In the genomic region with DNA sequence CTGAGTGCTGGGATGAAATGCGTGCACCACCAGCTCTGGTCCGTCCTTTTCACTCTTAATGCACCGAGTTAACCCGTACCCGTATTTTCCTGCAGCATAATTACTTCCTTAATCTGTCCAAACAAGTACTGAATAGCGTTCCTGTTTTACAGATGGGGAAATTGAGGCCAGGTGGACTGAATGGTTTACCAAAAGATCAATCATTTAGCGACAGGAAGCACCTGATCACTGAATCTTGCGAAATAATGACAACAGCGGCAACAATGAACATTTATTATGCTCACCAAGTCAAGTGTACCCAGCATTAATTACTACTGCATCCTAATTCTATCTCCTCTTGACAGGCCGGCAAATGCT, we compare ENCODE assay signal across 8 mouse cellular contexts. TPM values are rescaled to one million over a fixed set of nuclear protein-coding genes. Genes with fewer than 3 reads are reported as not detected.
DNase-seq lines count a peak whose midpoint lies in the region; ATAC-seq and TF ChIP-seq lines count a peak whose summit lies in the region.

Slc43a1 (plus strand) TSS at position 258 of the 357 bp plus-strand sequence.

- H3K4me3 ChIP-seq in lung, embryonic 15.5 days, result peak within 1 kb of the TSS; percentile 63
- H3K4me3 ChIP-seq in embryonic fibroblast, embryonic 13.5 days (ENCODE audit: insufficient read depth, low read length), result peak within 1 kb of the TSS; percentile 64
- H3K4me3 ChIP-seq in intestine, embryonic 14.5 days (ENCODE audit: low read depth, low read length), result peak within 1 kb of the TSS; percentile 72
- peak within 1 kb of the TSS; percentile 49 for H3K4me3 ChIP-seq in neural tube, embryonic 13.5 days

- DNase-seq in lung, adult 18-20 months, result no peak
- DNase-seq in intestine, embryonic 14.5 days (ENCODE audit: low spot score), result no peak
- DNase-seq in left cerebral cortex, adult 18-20 months (ENCODE audit: low spot score in 2 of 2), result no peak
- no peak for DNase-seq in embryo, embryonic 9.5 days (ENCODE audit: extremely low spot score)

- peak within 1 kb of the TSS; percentile 97 for H3K4me2 ChIP-seq in lung, embryonic 15.5 days
- H3K4me2 ChIP-seq in intestine, embryonic 14.5 days (ENCODE audit: low read length), result peak within 1 kb of the TSS; percentile 95
- peak within 1 kb of the TSS; percentile 94 for H3K4me2 ChIP-seq in neural tube, embryonic 13.5 days

- H3K27me3 ChIP-seq in lung, embryonic 15.5 days, result peaks cover 13% of the 10 kb centered on the region; the same call in 1 of the 2 replicates
- peaks cover 6% of the 10 kb centered on the region; the same call in 1 of the 2 replicates for H3K27me3 ChIP-seq in intestine, embryonic 14.5 days (replicated peaks; ENCODE audit: control insufficient read depth, insufficient read depth, low read length)
- peaks cover 51% of the 10 kb centered on the region for H3K27me3 ChIP-seq in neural tube, embryonic 13.5 days

- peaks cover 30% of the 10 kb centered on the region for H3K4me1 ChIP-seq in lung, embryonic 15.5 days
- H3K4me1 ChIP-seq in embryonic fibroblast, embryonic 13.5 days (ENCODE audit: control insufficient read depth, insufficient read depth, low read length), result no peaks in the 10 kb centered on the region
- H3K4me1 ChIP-seq in intestine, embryonic 14.5 days (replicated peaks; ENCODE audit: control insufficient read depth, insufficient read depth, low read length), result peaks cover 22% of the 10 kb centered on the region
- peaks cover 24% of the 10 kb centered on the region for H3K4me1 ChIP-seq in neural tube, embryonic 13.5 days (replicated peaks)

- no peaks in the 10 kb centered on the region for H3K9me3 ChIP-seq in lung, embryonic 15.5 days
- H3K9me3 ChIP-seq in intestine, embryonic 14.5 days (ENCODE audit: control insufficient read depth, low read length), result no peaks in the 10 kb centered on the region
- no peaks in the 10 kb centered on the region for H3K9me3 ChIP-seq in neural tube, embryonic 13.5 days

- H3K27ac ChIP-seq in lung, embryonic 15.5 days, result peak within 1 kb of the TSS; percentile 93
- no peak within 1 kb of the TSS for H3K27ac ChIP-seq in embryonic fibroblast, embryonic 13.5 days (ENCODE audit: insufficient read depth, low read length)
- H3K27ac ChIP-seq in intestine, embryonic 14.5 days (ENCODE audit: low read depth), result peak within 1 kb of the TSS; percentile 94
- H3K27ac ChIP-seq in neural tube, embryonic 13.5 days (replicated peaks), result no peak within 1 kb of the TSS

- 27% methylated on average over 10 of the region's 10 CpGs for WGBS in lung, embryonic 15.5 days
- WGBS in intestine, embryonic 14.5 days, result 25% methylated on average over 10 of the region's 10 CpGs
- 16% methylated on average over 10 of the region's 10 CpGs for WGBS in neural tube, embryonic 13.5 days

- peak within 1 kb of the TSS; percentile 70 for H3K9ac ChIP-seq in lung, embryonic 15.5 days
- peak within 1 kb of the TSS; percentile 76 for H3K9ac ChIP-seq in intestine, embryonic 14.5 days (ENCODE audit: low read length)
- peak within 1 kb of the TSS; percentile 67 for H3K9ac ChIP-seq in neural tube, embryonic 13.5 days

- no peak for ATAC-seq in lung, embryonic 15.5 days (ENCODE audit: borderline replicate concordance, extremely low read depth, low FRiP score, low TSS enrichment)
- ATAC-seq in intestine, embryonic 14.5 days (replicated peaks; ENCODE audit: low FRiP score, low TSS enrichment, low read depth), result no peak
- ATAC-seq in neural tube, embryonic 13.5 days (ENCODE audit: low read depth), result no peak
- ATAC-seq in frontal cortex, adult (ENCODE audit: low TSS enrichment), result no peak

- no peak for TF ChIP-seq POLR2A in embryonic fibroblast, embryonic 13.5 days (IDR thresholded peaks at IDR 0.05; ENCODE audit: low read depth, low read length)

- no peak for TF ChIP-seq CTCF in embryonic fibroblast, embryonic 13.5 days (IDR thresholded peaks at IDR 0.05; ENCODE audit: borderline replicate concordance, insufficient read depth, low read length)

- H3K36me3 ChIP-seq in lung, embryonic 15.5 days, result no peaks in the 10 kb centered on the region
- H3K36me3 ChIP-seq in intestine, embryonic 14.5 days (ENCODE audit: control insufficient read depth, insufficient read depth, low read length), result no peaks in the 10 kb centered on the region
- H3K36me3 ChIP-seq in neural tube, embryonic 13.5 days, result no peaks in the 10 kb centered on the region

RNA-seq across cellular contexts. Expression of gene Slc43a1, which starts in this region (rescaled TPM):
- 15.1 and 15.9 TPM in 2 replicates for polyA plus RNA-seq in lung, embryonic 15.5 days (2015; fragmentation: Nextera tagmentation; extraction: Ambion mirVana)
- polyA plus RNA-seq in embryonic fibroblast, embryonic 13.5 days (2011; ENCODE audit: insufficient read length, low read depth, missing spikeins), result 6.6 and 8.7 TPM in 2 replicates
- 18.3 and 18.7 TPM in 2 replicates for polyA plus RNA-seq in intestine, embryonic 14.5 days (2014; fragmentation: Nextera tagmentation; extraction: Ambion mirVana)
- polyA plus RNA-seq in neural tube, embryonic 13.5 days (2015; fragmentation: Nextera tagmentation; extraction: Ambion mirVana), result 2.4 and 3.3 TPM in 2 replicates
- total RNA-seq in left cerebral cortex, adult 18-20 months (2021), result under 1 TPM; 0.21 to 0.23 TPM

Comparison
In these comparisons a context has a peak if more than half of its experiments do, and no peak if none do; other contexts are left out.
1. H3K27ac ChIP-seq: peak in lung, embryonic 15.5 days (single experiment) and intestine, embryonic 14.5 days (single experiment); none in embryonic fibroblast, embryonic 13.5 days (single experiment) and neural tube, embryonic 13.5 days (single experiment).
2. Peak in every context shown above with its lines, with median percentiles within 50 percentile points of each other: H3K4me2 ChIP-seq, H3K4me3 ChIP-seq and H3K9ac ChIP-seq.